Mouse (Mus musculus) gastrocnemius, adult 18-20 months (tissue): ENCODE measurements around the gene Lrrn4. TPM values are rescaled to one million over a fixed set of nuclear protein-coding genes. Genes with fewer than 3 reads are reported as not detected.

Source experiments
- DNase-seq: peaks from one replicate; pipeline ENCODE4 v3.0.0; 2021; ENCODE audit warnings: low spot score
- total RNA-seq, 2 experiments: library from RNA; stranded (reverse); gene quantifications; 2 replicates each; pipeline ENCODE4 v1.2.3; 2021

Lrrn4 gene
- total RNA-seq, 2 experiments from 2014 or later = not detected

- no peak for DNase-seq
Observed at GRCm38 (mm10) chr2:132871663-132872062, 9.0 kb downstream of the Lrrn4 start.

GRCm38 (mm10) chr2:132870286-132870685 is 10.4 kb downstream of the Lrrn4 start:
- no peak for DNase-seq

DNA sequence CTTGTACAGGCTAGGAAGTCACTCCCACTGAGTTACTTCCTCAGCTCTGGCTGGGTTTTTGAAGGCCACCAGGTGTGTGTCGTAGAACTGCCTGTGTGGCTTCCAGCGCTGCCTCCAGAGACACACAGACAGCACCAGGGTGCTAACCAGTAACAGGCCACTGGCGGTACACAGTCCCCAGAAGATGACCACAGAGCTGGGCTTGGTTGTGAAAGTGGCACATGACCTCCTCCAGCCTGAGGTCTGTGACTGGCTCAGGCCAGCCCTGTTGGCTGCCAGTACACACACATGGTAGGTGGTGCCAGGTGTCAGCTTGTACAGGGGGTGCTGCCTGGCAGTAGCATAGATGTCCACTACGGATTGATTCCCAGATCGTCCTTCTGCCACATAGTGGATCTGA is 11.0 kb downstream of the Lrrn4 start:
- no peak for DNase-seq

DNA sequence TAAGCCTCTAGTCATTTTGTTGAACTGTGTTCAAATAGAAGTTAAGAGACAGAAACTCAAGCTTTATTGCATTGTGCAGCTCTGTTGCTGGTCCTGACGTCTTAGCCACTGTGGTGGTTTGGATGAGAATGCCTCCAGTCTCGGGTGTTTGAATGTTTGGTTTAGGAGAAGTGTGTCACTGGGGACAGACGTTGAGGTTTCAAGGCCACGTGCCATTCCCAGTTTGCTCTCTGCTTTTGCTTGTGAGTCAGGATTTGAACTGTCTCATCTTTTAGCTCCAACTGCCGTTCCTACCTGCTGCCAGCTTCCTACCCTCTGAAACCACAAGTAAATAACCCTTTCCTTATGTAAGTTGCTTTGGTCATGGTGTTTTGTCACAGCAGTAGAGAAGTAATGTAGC is 13.2 kb downstream of the Lrrn4 start:
- no peak for DNase-seq

DNA sequence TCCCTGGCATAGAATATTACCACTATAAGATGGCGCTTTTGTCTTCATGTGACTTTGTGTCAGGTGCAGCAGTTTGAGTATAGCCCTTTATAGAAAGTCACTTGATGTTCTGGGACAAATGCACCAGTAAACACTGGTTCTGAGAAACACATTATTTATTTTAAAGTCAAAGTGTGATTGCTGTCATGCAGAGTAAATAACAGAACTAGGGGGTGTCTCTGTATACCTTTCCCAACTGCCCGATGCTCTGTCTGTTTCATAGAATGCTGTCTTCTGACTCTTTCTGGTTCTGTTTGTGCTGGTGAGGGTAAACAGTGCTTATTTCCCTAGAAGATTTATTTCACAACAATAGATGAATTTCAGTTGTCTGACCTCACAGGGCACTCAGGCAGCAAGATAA is 17.4 kb downstream of the Lrrn4 start:
- DNase-seq = no peak

DNA sequence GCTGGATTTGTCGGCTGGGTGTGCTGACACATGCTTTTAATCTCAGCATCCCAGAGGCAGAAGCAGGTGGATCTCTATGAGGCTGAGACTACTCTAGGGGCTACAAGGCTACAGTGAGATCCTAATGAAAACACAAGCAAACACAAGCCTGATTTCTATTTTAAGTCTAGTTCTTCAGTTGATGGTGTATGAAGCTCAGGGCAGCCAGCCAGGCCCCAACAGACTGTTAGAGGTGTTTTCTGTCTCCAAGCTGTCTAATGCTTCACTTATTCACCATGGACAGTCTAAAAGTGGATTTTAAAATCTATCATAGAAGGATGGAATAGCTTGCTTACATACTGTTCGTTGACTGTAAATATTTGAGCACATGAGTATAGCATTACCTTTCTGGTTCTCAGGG is 19.2 kb downstream of the Lrrn4 start:
- no peak for DNase-seq

GRCm38 (mm10) chr2:132860435-132860834 is 20.3 kb downstream of the Lrrn4 start:
- no peak for DNase-seq

- no peak for DNase-seq
Observed at GRCm38 (mm10) chr2:132856333-132856732, 24.4 kb downstream of the Lrrn4 start.

- no peak for DNase-seq
Observed at GRCm38 (mm10) chr2:132853051-132853450, 27.6 kb downstream of the Lrrn4 start.

GRCm38 (mm10) chr2:132849141-132849540 is 31.6 kb downstream of the Lrrn4 start:
- DNase-seq = no peak

DNA sequence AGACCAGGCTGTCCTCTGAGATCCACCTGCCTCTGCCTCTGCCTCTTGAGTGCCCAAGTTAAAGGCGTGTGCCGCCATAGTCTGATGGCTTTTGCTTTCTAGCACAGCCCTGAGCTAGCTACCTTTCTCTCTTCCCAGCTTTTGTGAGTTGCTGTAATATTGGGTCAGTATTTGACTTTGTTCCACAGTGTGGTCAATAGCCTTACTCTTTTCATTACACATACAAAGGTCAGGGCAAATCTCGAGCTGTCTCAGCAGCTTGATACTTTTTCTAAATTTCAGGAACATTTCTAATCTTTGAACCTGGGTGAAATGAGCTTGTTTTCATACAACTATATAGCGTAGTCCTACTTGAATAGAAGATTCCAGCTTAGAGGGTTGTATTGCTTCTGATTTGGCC is 32.3 kb downstream of the Lrrn4 start:
- no peak for DNase-seq

- DNase-seq = no peak
Observed at GRCm38 (mm10) chr2:132847581-132847980, 33.1 kb downstream of the Lrrn4 start.

- DNase-seq = peak; percentile 96
Observed at GRCm38 (mm10) chr2:132846407-132847358, 34.0 kb downstream of the Lrrn4 start, which contains the start of gene Crls1. Gene Crls1, plus strand, starts transcription at chr2:132846666.

DNA sequence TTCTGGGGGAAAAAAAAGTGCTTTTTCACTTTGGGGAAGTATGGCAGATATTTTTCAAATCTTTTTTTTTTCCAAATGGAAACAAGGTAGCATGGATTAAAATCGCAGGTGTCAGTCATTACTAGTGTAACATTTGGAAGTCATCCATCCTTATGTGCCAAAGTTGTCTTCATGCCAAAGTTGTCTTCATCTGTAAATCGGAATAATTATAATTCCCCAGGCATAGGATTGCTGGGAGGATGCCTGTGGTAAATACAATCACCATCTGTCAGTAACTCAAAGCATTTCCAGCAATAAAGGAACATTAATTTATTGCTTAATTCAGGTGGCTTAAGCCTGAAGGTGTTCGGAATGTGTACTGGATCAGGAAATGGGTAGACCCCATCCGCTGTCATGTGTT is 39.6 kb downstream of the Lrrn4 start:
- no peak for DNase-seq

Other genes starting within 250 kb of the Lrrn4 start
- 1 to 10 TPM; 6.8 to 8.2 TPM for gene Shld1, start 194.0 kb downstream of the Lrrn4 start, total RNA-seq
- gene Chgb, start 99.6 kb downstream of the Lrrn4 start, total RNA-seq = under 1 TPM; 0.09 to 0.14 TPM
- 1 to 10 TPM; 5.1 to 6.8 TPM for gene Trmt6, start 64.8 kb downstream of the Lrrn4 start, total RNA-seq
- 1 to 10 TPM; 1.6 to 1.8 TPM for gene Mcm8, start 64.8 kb downstream of the Lrrn4 start, total RNA-seq
- gene Crls1, start 34.2 kb downstream of the Lrrn4 start, total RNA-seq = 10 to 100 TPM; 13.4 to 15.8 TPM
- gene Fermt1, start 65.0 kb upstream of the Lrrn4 start, total RNA-seq = not detected